Mouse (Mus musculus) hindbrain, embryonic 16.5 days (tissue): ENCODE measurements at regions not wholly inside any gene's neighbourhood (a gene's known extent, or its start where the extent isn't known, plus 50 kb on each side); places are given as distances from the start of the nearest gene placed in this dataset.

Experiments used
- ATAC-seq: fragments of 200-750 bp; cut with Nextera tagmentation; 2 replicates; pipeline ENCODE4 v1.8.0; 2017; ENCODE audit warnings: moderate TSS enrichment, moderate library complexity
- H3K27ac ChIP-seq: fragments of 300-500 bp; sonication (generic); 2 replicates; pipeline ENCODE4 v1.5.1; 2014; ENCODE audit warnings: low read depth, mild to moderate bottlenecking, control low read depth, low read length, moderate library complexity
- H3K27me3 ChIP-seq: fragments of 300-500 bp; sonication (generic); replicated peaks from 2 replicates; pipeline ENCODE4 v1.6.1; 2014; ENCODE audit warnings: low read length; ENCODE audit not compliant: control insufficient read depth, insufficient read depth
- H3K36me3 ChIP-seq: fragments of 300-500 bp; sonication (generic); 2 replicates; pipeline ENCODE4 v1.6.1; 2014; ENCODE audit warnings: mild to moderate bottlenecking, low read length, moderate library complexity, mixed read lengths; ENCODE audit not compliant: control insufficient read depth, insufficient read depth
- H3K4me1 ChIP-seq: fragments of 300-500 bp; sonication (generic); 2 replicates; pipeline ENCODE4 v1.6.1; 2014; ENCODE audit warnings: low read depth, low read length; ENCODE audit not compliant: control insufficient read depth, insufficient read depth
- H3K4me2 ChIP-seq: fragments of 300-500 bp; sonication (generic); 2 replicates; pipeline ENCODE4 v1.6.1; 2014; ENCODE audit warnings: mild to moderate bottlenecking, low read length, control low read depth, moderate library complexity
- H3K4me3 ChIP-seq: fragments of 300-500 bp; sonication (generic); 2 replicates; pipeline ENCODE4 v1.5.1; 2014; ENCODE audit warnings: mild to moderate bottlenecking, low read length, control low read depth, moderate library complexity
- H3K9ac ChIP-seq: fragments of 300-500 bp; sonication (generic); 2 replicates; pipeline ENCODE4 v1.6.1; 2014; ENCODE audit warnings: low read depth, mild to moderate bottlenecking, control low read depth, low read length, moderate library complexity
- H3K9me3 ChIP-seq: fragments of 300-500 bp; sonication (generic); 2 replicates; pipeline ENCODE4 v1.6.1; 2014; ENCODE audit warnings: mild to moderate bottlenecking, low read length, moderate library complexity; ENCODE audit not compliant: control insufficient read depth
- WGBS: fragments of 180-500 bp; shearing (Covaris S2); extraction: QIAGEN DNeasy Blood & Tissue Kit; methylation state at CpG from one replicate; pipeline ENCODE4 v1.1.7; 2014; 5-methylcytosine and 5-hydroxymethylcytosine counted together

DNA sequence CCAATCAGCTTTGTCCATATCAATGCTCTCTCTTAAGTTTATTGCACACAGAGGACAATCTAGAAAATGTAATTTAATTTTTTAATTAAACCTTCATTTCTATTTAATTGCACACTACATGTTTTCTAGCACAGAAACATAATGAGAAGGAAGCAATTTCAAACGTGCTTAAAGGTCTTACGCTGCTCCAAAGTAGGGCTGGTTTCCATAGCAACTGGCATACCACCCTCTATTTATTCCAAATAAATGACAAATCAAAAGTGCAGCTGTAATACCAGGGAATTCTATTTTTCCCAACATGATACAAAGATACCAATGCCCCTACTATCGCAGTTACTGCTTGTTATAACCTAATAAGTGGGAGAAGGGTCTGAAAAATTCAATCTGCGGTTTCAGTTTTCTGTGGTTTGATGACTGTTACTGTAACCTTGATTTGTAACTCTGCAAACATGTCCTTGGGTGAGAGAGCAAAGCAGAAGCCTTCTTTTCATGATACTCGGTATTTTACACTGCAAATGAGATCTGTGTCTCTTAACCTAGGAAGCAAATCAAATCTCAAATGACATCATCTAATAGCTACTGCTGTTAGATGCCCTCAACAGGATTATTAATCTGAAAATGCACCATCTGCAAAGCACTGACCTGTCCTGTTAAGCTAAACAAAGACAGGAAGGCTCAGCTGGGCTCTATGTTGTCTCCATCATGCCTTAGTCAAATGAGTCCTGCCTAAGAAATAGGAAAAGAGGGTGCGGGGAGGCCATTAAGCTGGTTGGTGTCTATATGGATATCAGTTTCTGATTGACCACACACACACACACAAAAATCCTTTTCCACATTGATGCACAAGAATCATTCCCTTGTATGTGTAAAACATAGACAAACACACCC is 535.6 kb downstream of the Basp1 start:
- Histone ChIP-seq H3K4me2 (peak overlapping the region; percentile 2; the same call in 1 of the 2 replicates), H3K4me1 (peaks cover 10% of the 10 kb centered on the region), H3K27ac (peak overlapping the region; percentile 71), H3K4me3 (no peak overlapping the region), H3K36me3 (no peaks in the 10 kb centered on the region), H3K9me3 (no peaks in the 10 kb centered on the region), H3K27me3 (no peaks in the 10 kb centered on the region), H3K9ac (no peak overlapping the region)
- peak; percentile 81 for ATAC-seq
- 38% methylated on average over 6 of the region's 6 CpGs for whole genome bisulfite sequencing

DNA sequence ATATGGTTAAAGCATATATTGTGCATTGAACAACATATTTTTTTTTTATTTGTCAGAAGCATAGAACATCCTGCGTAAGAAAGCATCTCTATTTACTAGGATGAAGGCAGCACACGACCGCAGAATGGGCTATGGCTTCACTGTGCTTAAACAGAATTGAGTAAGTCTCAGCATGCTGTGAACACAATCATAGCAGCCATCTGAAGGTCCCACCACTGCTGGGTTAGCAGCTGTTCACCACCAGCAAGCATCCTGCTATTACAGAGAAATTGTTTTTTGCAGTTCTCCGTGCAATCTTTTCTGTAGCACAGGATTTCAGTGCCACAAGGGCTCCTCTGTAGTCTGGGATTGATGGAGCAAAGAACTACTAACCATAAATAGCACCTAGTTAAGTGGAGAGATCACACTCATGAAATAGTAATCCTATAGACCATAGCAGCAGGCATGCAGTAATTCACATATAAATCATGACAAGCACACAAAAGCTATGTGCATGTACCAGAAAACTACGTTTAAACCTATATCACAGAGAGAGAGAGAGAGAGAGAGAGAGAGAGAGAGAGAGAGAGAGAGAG is 537.3 kb downstream of the Basp1 start:
- H3K4me3 ChIP-seq, result no peak overlapping the region

DNA sequence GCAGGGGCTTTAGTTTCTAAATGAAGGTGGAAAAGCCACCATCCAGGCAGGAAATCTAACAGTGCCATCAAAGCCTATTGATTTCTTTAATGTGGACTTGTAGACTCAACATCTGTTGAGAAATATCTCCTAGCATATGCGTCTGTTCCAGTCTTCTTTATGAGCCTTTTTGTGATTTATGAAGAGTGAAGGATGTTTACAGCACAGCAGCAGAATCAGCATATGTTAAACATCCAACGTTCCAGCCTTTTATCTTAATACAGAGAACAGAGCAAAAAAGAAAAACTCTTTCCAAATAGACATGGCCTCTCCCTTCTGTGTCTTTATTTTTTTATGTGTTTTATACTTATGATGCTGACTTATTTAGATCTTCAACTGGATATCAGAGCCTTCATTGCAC is 573.3 kb downstream of the Basp1 start:
- ATAC-seq, result no peak
- WGBS, result 69% methylated on average over 2 of the region's 2 CpGs
- Histone ChIP-seq H3K9me3 (no peaks in the 10 kb centered on the region), H3K4me2 (no peak overlapping the region), H3K4me1 (no peaks in the 10 kb centered on the region), H3K27ac (no peak overlapping the region), H3K27me3 (no peaks in the 10 kb centered on the region), H3K9ac (no peak overlapping the region), H3K4me3 (no peak overlapping the region), H3K36me3 (no peaks in the 10 kb centered on the region)

More for the DNA sequence above, 537.3 kb downstream of the Basp1 start:
- Histone ChIP-seq H3K9ac (no peak overlapping the region), H3K4me2 (no peak overlapping the region), H3K27ac (no peak overlapping the region), H3K36me3 (no peaks in the 10 kb centered on the region), H3K9me3 (no peaks in the 10 kb centered on the region), H3K4me1 (peaks cover 10% of the 10 kb centered on the region), H3K27me3 (no peaks in the 10 kb centered on the region)
- WGBS, result 45% methylated on average over 5 of the region's 5 CpGs
- peak; percentile 75 for ATAC-seq

DNA sequence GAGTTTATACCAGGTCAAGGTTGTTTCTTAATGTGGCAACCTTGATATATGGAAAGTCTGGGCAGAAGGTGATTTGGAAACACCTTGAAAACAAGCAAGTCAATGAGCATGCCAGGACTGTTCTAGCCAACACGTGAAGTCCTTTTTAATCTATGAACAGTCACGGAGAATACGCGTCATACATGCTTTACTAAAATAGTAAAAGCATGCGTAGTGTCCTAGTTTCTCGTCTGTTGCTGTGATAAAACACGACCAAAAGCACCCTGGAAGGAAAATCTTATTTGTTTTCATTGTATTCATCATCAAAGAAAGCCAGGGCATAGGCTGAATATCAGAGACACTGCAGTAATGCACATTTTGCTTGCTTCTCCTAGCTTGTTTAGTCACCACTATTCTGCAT is 575.2 kb downstream of the Basp1 start:
- Histone ChIP-seq H3K4me1 (no peaks in the 10 kb centered on the region), H3K4me2 (no peak overlapping the region), H3K4me3 (no peak overlapping the region), H3K36me3 (no peaks in the 10 kb centered on the region), H3K27me3 (no peaks in the 10 kb centered on the region), H3K9ac (no peak overlapping the region), H3K27ac (no peak overlapping the region), H3K9me3 (no peaks in the 10 kb centered on the region)
- 90% methylated on average over 7 of the region's 7 CpGs for WGBS
- ATAC-seq, result no peak

DNA sequence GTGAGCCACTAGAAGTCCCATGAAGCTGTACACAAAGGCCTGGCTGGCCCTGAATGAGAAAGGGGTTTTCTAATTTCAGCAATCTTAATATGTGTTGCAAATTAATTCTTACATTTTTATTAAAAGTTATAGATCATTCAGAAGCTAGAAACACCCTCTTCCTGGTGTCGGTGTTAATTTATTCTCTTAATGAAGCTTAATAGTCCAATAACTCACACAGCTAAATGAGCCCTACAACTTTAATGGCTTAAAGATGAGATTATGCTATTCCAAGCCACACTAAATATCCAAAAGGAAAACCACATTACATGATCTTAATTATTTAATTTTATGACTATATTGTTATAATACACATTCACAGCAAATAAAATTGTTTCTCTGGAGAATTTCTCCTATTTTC is 585.7 kb downstream of the Basp1 start:
- whole genome bisulfite sequencing, result 63% methylated on average over 1 of the region's 1 CpGs
- H3K4me2 ChIP-seq, result no peak overlapping the region
- ATAC-seq, result no peak

DNA sequence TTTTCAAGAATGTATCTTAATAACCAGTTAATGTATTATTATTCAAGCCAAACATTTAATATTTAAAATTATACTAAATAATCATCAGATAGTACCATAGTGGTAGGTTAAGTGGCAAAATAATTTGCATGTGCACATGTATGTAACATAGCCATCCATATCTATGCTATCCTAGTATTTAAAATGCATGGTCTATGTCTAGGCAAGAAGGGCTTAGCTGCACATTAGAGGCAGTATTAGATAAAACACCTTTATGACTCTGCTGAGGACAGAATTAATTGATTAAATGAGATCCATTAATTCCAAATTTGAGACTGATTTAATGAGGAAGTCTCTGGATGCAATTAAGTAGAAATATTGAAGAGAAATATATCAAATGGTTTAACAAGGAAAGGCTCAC is 586.3 kb downstream of the Basp1 start:
- no peak overlapping the region for H3K27ac ChIP-seq
- no peaks in the 10 kb centered on the region for H3K4me1 ChIP-seq
- no peaks in the 10 kb centered on the region for H3K27me3 ChIP-seq
- H3K4me3 ChIP-seq, result no peak overlapping the region
- no peaks in the 10 kb centered on the region for H3K9me3 ChIP-seq
- H3K9ac ChIP-seq, result no peak overlapping the region
- no peak overlapping the region for H3K4me2 ChIP-seq
- no peak for ATAC-seq
- no peaks in the 10 kb centered on the region for H3K36me3 ChIP-seq

More for the DNA sequence above, 585.7 kb downstream of the Basp1 start:
- Histone ChIP-seq H3K4me3 (no peak overlapping the region), H3K36me3 (no peaks in the 10 kb centered on the region), H3K27ac (no peak overlapping the region), H3K27me3 (no peaks in the 10 kb centered on the region), H3K9me3 (no peaks in the 10 kb centered on the region), H3K9ac (no peak overlapping the region), H3K4me1 (no peaks in the 10 kb centered on the region)

DNA sequence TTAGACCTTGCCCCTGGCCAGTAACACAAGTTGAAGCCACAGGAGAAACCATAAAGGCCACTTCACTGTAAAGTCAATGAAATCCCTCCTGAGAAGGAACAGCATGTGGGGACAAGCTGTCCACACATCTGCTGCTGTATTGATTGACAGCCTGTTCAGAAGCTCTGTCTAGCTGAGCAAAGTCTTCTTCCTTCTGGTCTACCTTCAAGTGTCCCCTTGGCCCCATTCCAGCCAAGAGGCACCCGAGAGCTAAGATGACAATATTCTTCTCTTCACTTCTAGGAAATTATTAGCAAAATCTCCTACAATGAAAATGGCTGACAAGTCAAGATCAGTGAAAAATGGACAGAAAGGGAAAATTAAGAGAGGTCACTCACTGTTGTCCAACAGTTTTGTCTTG is 616.7 kb downstream of the Basp1 start:
- Histone ChIP-seq H3K4me3 (no peak overlapping the region), H3K27me3 (no peaks in the 10 kb centered on the region), H3K4me1 (no peaks in the 10 kb centered on the region), H3K27ac (no peak overlapping the region), H3K9ac (no peak overlapping the region), H3K9me3 (no peaks in the 10 kb centered on the region), H3K36me3 (no peaks in the 10 kb centered on the region), H3K4me2 (no peak overlapping the region)
- no peak for ATAC-seq
- WGBS, result 77% methylated on average over 1 of the region's 1 CpGs

DNA sequence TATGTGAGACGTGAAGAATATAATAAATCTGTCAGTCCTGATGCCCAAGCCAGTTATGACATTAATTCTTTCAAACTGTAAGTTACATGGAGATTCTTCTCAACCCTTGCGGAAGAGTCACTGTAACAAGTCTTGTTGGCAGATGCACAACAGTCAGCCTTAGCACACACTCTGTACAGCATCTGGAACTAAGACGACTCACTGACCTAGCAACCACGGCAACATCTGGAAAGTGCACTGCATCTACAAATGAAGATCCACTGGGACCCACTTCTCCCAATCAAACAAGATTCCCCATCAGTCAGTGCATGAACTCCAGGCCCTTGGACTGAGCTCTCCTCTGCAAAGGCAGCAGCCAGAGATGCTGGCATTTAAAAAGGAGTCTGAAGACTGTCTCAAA is 620.2 kb downstream of the Basp1 start:
- WGBS, result 78% methylated on average over 4 of the region's 4 CpGs

DNA sequence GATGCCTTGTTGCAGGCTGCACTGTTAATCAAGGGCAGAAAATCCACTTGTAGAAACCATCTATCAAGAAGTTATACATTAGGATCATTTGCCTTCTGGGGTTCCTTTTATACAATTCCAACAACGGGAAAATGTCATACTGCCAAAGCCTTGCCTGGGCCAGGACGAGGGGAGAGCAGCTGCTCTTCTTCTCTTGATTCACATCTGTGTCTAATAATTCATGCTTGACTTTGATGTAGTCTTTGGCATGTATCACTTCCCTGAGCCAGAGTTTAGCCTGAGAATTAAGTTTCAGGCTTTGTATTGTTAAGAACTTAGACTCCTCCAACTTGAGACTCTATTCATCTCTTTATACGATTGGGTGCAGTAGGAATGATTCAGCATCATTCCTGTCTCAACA is 627.2 kb downstream of the Basp1 start:
- H3K27ac ChIP-seq, result no peak overlapping the region
- no peaks in the 10 kb centered on the region for H3K9me3 ChIP-seq
- no peaks in the 10 kb centered on the region for H3K4me1 ChIP-seq
- H3K4me3 ChIP-seq, result no peak overlapping the region
- H3K9ac ChIP-seq, result no peak overlapping the region
- no peaks in the 10 kb centered on the region for H3K27me3 ChIP-seq
- WGBS, result 66% methylated on average over 3 of the region's 3 CpGs
- ATAC-seq, result no peak
- no peak overlapping the region for H3K4me2 ChIP-seq
- H3K36me3 ChIP-seq, result no peaks in the 10 kb centered on the region

More for the DNA sequence above, 620.2 kb downstream of the Basp1 start:
- Histone ChIP-seq H3K27me3 (no peaks in the 10 kb centered on the region), H3K4me2 (no peak overlapping the region), H3K36me3 (no peaks in the 10 kb centered on the region), H3K4me3 (no peak overlapping the region), H3K27ac (no peak overlapping the region), H3K4me1 (no peaks in the 10 kb centered on the region), H3K9me3 (no peaks in the 10 kb centered on the region), H3K9ac (no peak overlapping the region)
- ATAC-seq, result no peak
